Mouse (Mus musculus) embryonic fibroblast, embryonic 13.5 days (primary cell): ENCODE measurements around the gene Pitpnc1. TPM values are rescaled to one million over a fixed set of nuclear protein-coding genes. Genes with fewer than 3 reads are reported as not detected.

Source experiments
- H3K27ac ChIP-seq: 2 replicates; pipeline ENCODE4 v1.5.1; 2012; ENCODE audit warnings: low read length, control low read depth, inconsistent platforms; ENCODE audit not compliant: insufficient read depth
- H3K4me1 ChIP-seq: 2 replicates; pipeline ENCODE4 v1.6.1; 2011; ENCODE audit warnings: low read length; ENCODE audit not compliant: control insufficient read depth, insufficient read depth
- H3K4me3 ChIP-seq: 2 replicates; pipeline ENCODE4 v1.5.1; 2011; ENCODE audit warnings: mild to moderate bottlenecking, control low read depth, low read length; ENCODE audit not compliant: insufficient read depth
- CTCF ChIP-seq: IDR thresholded peaks from 2 replicates; pipeline ENCODE4 v1.5.1; 2011; ENCODE audit warnings: mild to moderate bottlenecking, control low read depth, low read length, moderate library complexity, borderline replicate concordance; ENCODE audit not compliant: insufficient read depth
- POLR2A ChIP-seq: IDR thresholded peaks from 2 replicates; pipeline ENCODE4 v1.6.1; 2011; ENCODE audit warnings: low read depth, mild to moderate bottlenecking, control low read depth, low read length, moderate library complexity
- polyA plus RNA-seq: library from polyadenylated mRNA; stranded (reverse); fragments of >200 nt; gene quantifications from 2 replicates; pipeline ENCODE4 v1.2.4, GENCODE M21; 2011; ENCODE audit warnings: low read depth; ENCODE audit not compliant: missing spikeins, insufficient read length

Pitpnc1 gene
- polyA plus RNA-seq, 1 experiment: 19.8 TPM

DNA sequence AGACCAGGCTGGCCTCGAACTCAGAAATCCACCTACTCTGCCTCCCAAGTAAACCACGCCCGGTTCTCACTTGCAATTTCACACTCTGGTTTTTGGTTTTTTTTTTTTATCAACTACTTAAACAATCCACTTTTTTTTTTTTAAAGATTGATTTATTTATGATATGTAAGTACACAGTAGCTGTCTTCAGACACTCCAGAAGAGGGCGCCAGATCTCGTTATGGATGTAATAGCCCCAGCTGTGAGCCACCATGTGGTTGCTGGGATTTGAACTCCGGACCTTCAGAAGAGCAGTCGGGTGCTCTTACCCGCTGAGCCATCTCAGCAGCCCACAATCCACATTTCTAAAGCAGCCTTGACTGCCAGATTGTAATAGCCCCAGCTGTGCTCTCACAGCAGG is 32.3 kb upstream of the Pitpnc1 start:
- Histone ChIP-seq H3K27ac (no peak overlapping the region), H3K4me1 (no peaks in the 10 kb centered on the region), H3K4me3 (no peak overlapping the region)
- no peak for TF ChIP-seq CTCF
- TF ChIP-seq POLR2A: no peak

DNA sequence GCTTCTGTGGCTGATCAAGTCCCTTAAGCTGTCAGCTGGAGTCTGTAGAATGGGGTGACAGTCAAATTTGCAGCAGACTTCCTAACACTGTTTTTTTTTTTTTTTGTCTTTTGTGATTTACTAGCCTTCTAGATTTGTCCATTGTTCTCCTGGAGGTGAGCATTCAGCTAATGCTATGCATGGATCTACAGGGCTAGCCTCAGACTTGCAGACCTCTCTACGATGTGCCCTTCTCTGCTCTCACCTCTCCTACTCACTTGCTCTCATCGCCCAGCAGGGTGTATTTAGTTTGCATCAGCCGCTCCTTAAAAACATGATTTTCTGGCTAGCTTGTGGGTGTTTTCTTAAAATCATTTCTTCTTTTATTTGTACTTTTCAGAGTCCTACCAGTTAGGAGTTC is 13.8 kb upstream of the Pitpnc1 start:
- Histone ChIP-seq H3K4me3 (no peak overlapping the region), H3K27ac (no peak overlapping the region), H3K4me1 (peaks cover 4% of the 10 kb centered on the region; the same call in 1 of the 2 replicates)
- no peak for TF ChIP-seq CTCF
- no peak for TF ChIP-seq POLR2A

DNA sequence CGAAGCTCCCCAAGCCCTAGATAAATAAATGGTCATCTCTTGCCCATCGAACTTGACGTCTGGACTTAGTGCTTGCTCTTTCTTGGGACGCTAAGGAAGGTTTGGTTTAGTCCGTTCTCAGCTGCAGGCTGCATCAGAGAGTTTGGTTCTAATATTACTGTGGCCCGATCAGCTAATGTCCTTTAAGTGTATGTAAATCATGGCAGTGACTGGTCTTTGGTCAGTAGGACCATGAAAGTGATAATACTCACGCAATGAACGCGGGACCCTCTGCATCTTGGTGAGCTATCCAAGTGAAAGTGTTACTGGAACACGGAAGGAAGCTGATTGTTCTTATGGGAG is 9.3 kb upstream of the Pitpnc1 start:
- H3K4me3 ChIP-seq: peak overlapping the region; percentile 93
- no peak for TF ChIP-seq CTCF
- no peak for TF ChIP-seq POLR2A
- H3K4me1 ChIP-seq: peaks cover 4% of the 10 kb centered on the region; the same call in 1 of the 2 replicates
- 0 out of 2 replicates have a peak overlapping the region, but pooled peaks have one; percentile 55 for H3K27ac ChIP-seq

DNA sequence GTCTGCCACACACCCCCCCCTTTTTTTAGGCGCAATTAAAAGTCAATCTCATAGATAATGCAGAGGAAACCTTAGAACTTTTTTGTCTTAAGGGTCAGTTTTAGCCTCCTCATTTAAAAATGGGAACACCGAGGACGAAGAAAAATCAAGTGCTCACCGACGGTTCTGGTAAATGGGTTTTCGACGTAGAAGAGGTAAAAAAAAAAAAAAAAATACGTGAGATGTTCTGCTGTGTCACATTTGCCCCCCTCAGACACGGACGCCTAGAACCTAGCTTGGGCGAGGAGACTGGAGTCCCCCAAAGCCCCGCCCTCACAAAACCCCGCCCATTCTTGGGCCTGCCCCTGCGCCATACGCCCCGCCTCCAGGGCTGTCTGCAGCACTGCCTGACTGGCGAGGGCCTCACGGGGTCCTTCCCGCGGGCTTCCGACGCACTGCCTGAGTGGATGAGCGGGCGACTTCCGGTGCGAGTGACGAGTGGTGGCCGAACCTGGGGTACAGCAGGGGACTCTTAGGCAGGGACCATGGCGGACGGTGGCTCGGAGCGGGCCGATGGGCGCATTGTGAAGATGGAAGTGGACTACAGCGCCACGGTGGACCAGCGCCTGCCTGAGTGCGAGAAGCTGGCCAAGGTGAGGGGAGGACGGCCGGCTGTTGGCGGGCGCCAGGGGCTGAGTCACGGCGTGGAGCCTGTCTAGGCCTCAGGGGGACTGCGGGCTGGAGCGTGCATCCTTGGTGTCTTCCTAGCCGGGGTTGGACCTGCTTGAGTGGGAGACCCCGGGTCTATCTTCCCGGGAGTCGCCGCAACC is 8.8 kb upstream of the Pitpnc1 start, which contains the start of gene Psmd12:
Gene Psmd12, plus strand, starts transcription at position 432 of the 809 bp plus-strand sequence.
- peaks cover 4% of the 10 kb centered on the region; the same call in 1 of the 2 replicates for H3K4me1 ChIP-seq
- H3K4me3 ChIP-seq: peak within 1 kb of the TSS; percentile 93
- peak within 1 kb of the TSS; percentile 55 for H3K27ac ChIP-seq
- TF ChIP-seq CTCF (no peak), POLR2A (peak; percentile 83)

DNA sequence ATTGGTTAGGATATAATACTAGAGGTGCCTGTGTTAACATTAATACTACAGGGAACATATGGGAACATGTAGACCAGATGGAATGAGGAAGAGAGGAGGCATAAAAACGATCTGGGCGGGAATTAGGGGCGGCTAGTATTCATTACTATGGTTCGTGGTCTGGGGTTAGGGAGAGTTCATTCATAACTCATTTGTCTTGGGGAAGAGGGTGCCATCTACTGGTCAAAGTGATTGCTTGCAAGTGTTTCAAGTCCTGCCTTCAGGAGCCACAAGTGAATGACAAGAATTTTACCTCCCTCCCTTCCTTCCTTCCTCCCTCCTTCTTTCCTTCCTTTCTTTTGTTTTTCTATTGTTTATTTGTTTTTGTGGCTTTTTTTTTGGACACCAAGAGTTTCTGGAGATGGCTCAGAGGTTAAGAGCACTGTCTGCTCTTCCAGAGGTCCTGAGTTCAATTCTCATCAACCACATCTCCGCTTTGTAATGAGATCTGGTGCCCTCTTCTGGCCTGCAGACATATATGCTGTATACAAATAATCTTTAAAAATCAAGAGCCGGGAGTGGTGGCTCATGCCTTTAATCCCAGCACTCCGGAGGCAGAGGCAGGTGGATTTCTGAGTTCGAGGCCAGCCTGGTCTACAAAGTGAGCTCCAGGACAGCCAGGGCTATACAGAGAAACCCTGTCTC is 2.8 kb upstream of the Pitpnc1 start:
- TF ChIP-seq POLR2A: no peak
- peak; percentile 39; the same call in 1 of the 2 replicates for TF ChIP-seq CTCF
- no peak overlapping the region for H3K4me3 ChIP-seq
- H3K4me1 ChIP-seq: peaks cover 6% of the 10 kb centered on the region
- H3K27ac ChIP-seq: no peak overlapping the region

DNA sequence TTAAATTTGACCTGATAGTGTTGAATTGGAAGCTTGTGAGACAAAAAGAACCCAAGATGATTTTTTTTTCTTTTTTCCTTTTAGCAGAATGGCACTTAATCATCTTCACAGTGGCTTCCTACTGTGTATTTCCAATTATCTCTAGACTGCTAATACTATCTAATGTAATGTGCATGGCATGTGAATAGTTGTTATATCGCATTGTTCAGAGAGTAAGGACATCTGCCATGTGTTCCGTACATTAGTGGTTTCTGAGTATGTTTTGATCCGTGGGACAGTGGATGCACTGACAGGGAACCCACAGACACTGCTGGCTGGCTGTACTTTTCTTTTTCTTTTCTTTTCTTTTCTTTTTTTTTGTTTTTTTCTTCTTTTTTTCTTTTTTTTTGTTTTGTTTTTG is 1.8 kb upstream of the Pitpnc1 start:
- H3K27ac ChIP-seq: no peak overlapping the region
- no peak for TF ChIP-seq CTCF
- TF ChIP-seq POLR2A: no peak
- peaks cover 6% of the 10 kb centered on the region for H3K4me1 ChIP-seq
- H3K4me3 ChIP-seq: no peak overlapping the region

DNA sequence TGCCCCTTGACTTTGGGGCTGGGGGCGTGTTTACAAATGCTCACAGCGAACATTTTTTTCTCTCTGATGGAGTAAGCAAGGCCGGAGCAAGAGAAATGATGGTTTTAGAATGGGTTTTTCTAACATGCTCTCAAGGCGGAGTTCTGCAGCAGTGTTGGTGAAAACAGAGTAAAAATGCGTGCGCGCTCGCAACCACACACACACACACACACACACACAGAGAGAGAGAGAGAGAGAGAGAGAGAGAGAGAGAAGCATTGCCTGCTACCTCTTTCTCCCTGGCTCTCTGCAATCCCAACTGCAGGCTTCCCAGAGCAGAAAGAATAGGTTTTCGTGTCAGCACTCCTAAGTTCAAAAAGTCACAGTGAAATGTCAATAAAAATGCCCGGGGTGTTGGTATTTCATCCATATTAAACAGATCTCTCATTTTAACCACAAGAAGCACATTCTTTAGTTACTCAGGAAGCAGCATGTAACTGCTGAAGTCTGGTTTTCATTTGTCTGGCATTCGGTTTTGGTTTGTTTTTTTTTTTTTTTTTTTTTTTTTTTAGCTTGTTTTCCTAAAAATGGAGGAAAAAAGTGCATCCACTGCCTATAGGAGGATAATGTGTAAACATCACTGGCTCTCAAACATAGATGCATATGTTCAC is 697 bp upstream of the Pitpnc1 start:
- Histone ChIP-seq H3K4me3 (peak overlapping the region; percentile 28), H3K4me1 (peaks cover 6% of the 10 kb centered on the region), H3K27ac (peak overlapping the region; percentile 87)
- no peak for TF ChIP-seq POLR2A
- no peak for TF ChIP-seq CTCF

DNA sequence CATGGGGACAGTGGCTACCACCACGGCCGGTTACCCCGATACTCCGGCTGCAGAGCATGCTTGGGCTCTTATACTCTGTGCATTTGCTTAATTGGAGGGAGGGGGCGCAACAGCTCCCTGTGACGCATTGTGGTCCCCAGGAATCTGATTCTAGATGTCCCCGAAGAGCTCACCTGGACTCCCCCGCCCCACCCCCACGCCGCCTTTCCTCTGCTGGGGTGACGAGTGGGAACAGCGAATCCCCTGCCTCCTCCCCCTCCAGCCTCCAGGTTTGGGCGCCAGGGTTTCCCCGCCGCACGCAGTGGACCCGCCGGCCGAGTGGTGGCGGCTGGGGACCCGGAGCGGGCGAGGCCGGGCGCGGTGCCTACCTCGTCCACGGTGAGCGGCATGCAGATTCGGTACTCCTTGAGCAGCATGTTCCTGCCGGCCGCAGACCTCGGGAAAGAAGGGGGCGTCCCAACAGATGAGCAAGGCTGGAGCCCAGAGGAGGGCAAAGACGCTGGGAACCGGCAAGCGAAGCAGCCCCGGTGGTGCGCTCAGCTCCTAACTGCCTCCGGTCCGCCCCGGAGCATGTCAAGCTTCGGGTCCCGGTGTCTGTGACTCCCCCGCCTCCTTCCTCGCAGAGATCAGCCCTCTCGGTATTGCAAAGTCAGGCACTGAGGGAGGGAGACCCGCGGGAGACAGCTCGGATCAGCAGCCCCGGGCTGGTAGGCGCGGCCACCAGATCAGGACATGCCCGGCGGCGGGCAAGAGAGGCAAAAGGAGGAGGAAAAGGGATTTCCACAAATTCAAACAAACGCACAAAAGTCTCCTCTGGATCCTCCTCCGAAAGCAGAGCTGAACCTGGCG is 752 bp downstream of the Pitpnc1 start:
- Histone ChIP-seq H3K4me1 (peaks cover 6% of the 10 kb centered on the region), H3K4me3 (peak overlapping the region; percentile 95), H3K27ac (peak overlapping the region; percentile 80)
- TF ChIP-seq POLR2A: no peak
- TF ChIP-seq CTCF: no peak

DNA sequence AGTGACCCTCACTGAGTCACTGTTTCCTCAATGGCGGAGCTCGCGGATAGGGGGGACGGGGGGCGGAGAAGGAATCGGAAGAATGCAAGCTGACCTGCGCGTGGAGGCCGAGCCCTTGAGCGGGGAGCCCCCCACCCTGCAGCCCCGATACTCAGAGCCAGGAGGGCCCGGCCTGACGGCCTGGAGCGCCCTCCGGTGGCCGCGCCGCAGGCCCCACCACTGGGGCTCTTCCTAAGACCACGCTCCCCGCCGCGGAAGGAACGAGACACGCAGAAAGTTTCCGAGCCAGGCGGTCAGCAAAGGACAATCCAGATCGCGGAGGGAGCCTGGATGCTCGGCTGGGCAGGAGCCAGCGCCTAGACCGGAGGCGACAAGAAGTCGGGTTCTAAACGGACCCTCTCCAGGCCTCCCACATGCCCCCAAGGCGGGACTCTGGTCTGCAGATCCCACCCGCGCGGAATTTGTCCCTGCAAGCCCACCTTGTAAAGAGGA is 1.4 kb downstream of the Pitpnc1 start:
- peak overlapping the region; percentile 23; the same call in 1 of the 2 replicates for H3K27ac ChIP-seq
- H3K4me1 ChIP-seq: peaks cover 6% of the 10 kb centered on the region
- TF ChIP-seq POLR2A (no peak), CTCF (peak; percentile 46; the same call in 1 of the 2 replicates)
- peak overlapping the region; percentile 95 for H3K4me3 ChIP-seq
